Mouse (Mus musculus): Measurements from ENCODE around the gene Mfsd13b. TPM values are rescaled to one million over a fixed set of nuclear protein-coding genes. Genes with fewer than 3 reads are reported as not detected.
"Not testable (repeated sequence)": the region's sequence is repeated elsewhere in the genome, so short reads cannot be mapped to it uniquely, and the experiment has no call there.

The Mfsd13b gene
- under 1 TPM; 0.60 to 0.72 TPM for total RNA-seq (2021)
- long read RNA-seq, experiment 1, result 0 reads
- long read RNA-seq, experiment 2, partial matches to known transcripts, result 0 of 1 reads
- long read RNA-seq, experiment 2, other reads (novel, unspliced or antisense), result 1 of 1 reads

DNA sequence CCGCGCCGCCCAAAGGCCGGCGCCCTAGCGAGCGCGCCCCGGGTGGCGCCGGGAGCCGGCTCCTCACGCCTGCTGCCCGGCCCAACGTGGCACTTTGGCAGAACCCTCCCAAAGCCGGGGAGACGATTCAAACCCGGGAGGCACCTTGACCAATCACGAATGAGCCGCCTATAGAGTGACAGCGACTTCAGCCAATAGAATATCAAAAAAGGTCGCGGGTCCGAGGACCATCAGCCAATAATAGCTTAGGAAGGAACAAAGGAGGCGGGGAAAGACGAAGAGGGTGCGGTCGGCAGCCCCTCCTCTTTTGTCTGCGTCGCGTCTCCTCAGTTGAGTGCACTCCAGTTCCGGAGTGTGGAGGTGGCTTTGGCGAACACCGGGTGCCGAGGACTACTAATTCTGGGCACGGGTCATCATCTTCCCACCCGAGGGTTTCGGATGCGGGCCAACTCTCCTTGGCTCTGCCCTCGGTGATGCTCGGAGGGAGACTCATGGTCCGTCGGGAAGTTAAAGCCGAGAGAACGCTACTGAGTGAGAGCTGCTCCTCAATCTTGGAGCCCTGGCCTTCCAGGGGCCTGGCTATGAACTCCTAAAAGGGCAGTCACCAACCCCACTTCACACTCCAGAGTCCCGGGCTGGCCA is at the start of gene Mfsd13b, which contains the start of gene Cdr2:
TSS of gene Mfsd13b (plus strand) at position 310 of the 642 bp plus-strand sequence.
TSS of gene Cdr2 (minus strand) at position 113 of the 642 bp plus-strand sequence.
- DNase-seq (ENCODE audit: low spot score in 2 of 2), result peak; percentile 93 to 98

DNA sequence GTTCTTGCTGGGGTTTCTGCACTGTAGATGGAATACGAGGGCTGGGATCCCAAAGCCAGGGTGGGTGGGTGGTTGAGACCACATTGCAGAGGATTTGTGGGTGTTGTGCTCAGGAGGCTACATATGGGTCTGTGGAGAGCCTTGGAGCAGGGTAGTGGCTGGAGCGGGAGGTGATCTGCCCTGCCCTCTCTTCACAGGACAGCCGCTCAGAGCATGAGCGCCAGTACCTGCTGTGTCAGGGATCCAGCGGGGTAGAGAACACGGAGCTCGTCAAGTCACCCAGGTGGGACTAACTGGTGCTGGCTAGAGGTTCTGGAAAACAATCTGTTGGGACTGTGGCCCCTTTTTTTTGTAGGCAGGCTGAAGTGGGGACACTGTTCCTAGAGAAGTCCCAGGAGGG is 49.2 kb upstream of the Mfsd13b start:
- DNase-seq (ENCODE audit: low spot score in 2 of 2), result no peak

GRCm38 (mm10) chr7:120933680-120934195 is 48.6 kb upstream of the Mfsd13b start:
- DNase-seq (ENCODE audit: low spot score in 2 of 2), result no peak

DNA sequence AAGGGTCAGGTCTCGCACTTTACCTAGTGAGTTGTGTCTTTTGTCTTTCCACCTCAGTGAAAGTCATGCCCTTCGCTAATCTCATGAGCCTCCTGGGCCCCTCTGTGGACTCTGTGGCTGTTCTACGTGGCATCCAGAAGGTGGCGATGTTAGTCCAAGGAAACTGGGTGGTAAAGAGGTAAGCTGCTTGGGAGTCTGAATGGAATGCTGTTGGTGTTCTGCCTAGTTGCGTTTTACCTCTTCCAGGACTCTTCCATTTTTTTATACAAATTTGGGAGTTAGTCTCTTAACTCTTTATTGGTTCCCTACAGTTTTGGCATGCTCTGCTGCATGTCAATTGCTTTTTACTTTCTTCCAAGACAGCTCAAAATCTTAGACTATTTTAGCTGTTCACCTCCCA is 47.6 kb upstream of the Mfsd13b start:
- DNase-seq (ENCODE audit: low spot score in 2 of 2), result peak; percentile 34 to 60

GRCm38 (mm10) chr7:120936522-120936921 is 45.8 kb upstream of the Mfsd13b start:
- no peak for DNase-seq (ENCODE audit: low spot score in 2 of 2)

DNA sequence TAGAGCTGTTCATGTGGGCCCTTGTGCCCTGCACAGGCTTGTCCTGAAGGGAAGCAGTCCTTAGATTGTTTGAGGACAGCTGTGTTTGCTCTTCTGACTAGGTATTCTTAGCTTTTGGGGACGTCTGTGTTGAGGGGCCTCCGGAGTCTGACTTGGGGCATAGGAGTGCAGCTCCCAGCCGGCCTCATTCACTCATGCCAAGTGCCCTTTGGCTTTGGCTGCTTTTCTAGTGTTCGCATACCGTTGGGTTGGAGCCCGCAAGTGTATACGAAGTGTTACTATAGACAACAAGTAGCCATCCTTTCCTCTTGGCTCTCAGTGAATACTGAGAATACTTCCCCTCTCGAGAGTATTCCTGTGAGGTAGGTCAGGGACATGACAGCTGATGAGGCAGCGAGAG is 44.1 kb upstream of the Mfsd13b start:
- DNase-seq (ENCODE audit: low spot score in 2 of 2), result no peak

- no peak for DNase-seq (ENCODE audit: low spot score in 2 of 2)
Observed at GRCm38 (mm10) chr7:120940343-120940742, 42.0 kb upstream of the Mfsd13b start.

DNA sequence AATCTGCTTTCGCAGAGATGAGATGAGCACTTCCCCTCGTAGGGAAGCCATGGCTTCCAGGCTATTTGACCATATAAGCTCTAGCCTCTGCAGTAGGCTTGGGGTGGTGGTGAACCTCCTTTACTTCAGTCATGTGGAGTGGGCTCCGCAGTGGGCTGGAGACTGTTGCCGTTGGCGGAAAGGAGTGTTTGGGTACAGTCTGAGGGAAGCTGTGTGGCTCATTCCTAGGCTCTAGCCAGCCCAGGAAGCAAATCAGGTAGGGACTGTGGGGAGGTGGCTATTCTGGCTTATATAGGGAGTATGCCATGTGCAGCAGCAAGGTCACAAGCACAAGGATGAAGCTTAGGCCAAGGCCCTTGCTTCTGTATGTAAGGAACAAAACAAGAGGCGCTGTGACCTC is 41.1 kb upstream of the Mfsd13b start:
- DNase-seq (ENCODE audit: low spot score in 2 of 2), result no peak

- no peak for DNase-seq (ENCODE audit: low spot score in 2 of 2)
Observed at GRCm38 (mm10) chr7:120942506-120942905, 39.8 kb upstream of the Mfsd13b start.

- DNase-seq (ENCODE audit: low spot score in 2 of 2), result no peak
Observed at GRCm38 (mm10) chr7:120943936-120944509, 38.3 kb upstream of the Mfsd13b start.

DNA sequence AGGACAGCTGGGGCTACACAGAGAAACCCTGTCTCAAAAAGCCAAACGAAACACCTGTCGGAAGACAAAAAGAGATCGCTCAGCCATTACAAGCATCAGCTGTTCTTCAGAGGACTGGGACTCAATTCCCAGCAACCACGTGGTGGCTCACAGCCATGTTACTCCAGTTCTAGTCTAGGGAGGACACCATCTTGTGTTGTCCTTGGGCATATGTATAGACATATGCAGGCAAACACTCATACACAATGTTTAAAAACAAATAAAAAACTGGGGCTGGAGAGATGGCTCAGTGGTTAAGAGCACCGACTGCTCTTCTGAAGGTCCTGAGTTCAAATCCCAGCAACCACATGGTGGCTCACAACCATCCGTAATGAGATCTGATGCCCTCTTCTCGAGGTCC is 28.7 kb upstream of the Mfsd13b start:
- DNase-seq (ENCODE audit: low spot score in 2 of 2), result not testable (repeated sequence)

GRCm38 (mm10) chr7:120960116-120960515 is 22.2 kb upstream of the Mfsd13b start:
- DNase-seq (ENCODE audit: low spot score in 2 of 2), result no peak

DNA sequence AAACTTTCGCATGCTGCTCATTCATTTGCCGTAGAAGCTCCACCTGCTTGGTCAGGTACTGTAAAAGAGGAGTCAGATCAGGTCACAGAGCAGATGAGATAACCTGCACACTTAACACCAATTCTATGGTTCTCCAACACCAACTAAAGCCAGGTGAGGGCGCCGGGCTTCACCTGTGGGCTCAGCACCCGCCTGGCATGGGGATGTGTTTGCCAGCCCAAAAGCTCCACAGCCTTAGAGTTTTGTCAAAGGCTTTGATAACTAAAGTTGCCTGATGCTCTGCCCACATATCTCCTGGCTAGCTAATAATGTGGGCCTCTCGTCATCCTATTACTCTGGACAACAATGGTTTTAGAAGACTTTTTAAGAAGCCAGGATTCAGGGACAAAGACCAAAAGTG is 21.7 kb upstream of the Mfsd13b start:
- no peak for DNase-seq (ENCODE audit: low spot score in 2 of 2)

DNA sequence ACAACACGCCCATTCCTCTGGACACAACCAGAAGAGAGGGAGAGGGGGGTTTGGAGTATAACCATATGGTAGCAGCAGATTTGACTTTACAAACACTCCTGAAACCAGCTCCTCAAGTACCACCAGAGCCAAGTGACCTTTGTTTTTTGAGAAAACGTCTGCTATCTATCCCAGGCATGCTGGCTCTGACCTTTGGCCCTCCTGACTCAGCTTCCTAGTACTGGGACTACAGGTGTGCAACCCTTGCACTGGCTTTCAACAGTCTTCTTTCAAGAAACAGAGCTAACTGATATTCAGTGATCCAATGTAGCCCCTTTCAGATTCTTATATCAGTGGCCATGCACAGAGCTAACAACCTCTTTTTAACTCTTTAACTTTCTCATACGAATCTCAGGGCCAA is 20.4 kb upstream of the Mfsd13b start:
- no peak for DNase-seq (ENCODE audit: low spot score in 2 of 2)

DNA sequence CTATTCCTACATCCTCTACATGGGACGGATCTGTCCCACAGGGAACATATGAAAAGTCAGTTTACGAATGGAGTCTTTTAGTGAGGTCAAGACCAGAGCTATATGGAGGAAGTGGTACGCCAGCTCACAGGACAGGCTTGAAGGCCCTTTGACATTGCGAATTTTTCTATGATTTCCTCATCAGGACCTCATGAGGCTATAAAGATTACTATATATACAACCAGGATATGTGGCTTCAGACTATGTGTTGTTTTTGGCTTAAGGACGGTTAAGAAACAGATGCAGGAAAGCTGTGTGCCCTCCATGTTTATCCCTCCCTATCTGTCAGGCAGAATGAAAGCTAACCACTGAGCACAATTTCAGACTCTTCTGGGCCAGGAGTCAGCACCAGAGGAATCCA is 19.2 kb upstream of the Mfsd13b start:
- DNase-seq (ENCODE audit: low spot score in 2 of 2), result no peak

- DNase-seq (ENCODE audit: low spot score in 2 of 2), result no peak
Observed at GRCm38 (mm10) chr7:120969221-120969620, 13.1 kb upstream of the Mfsd13b start.

DNA sequence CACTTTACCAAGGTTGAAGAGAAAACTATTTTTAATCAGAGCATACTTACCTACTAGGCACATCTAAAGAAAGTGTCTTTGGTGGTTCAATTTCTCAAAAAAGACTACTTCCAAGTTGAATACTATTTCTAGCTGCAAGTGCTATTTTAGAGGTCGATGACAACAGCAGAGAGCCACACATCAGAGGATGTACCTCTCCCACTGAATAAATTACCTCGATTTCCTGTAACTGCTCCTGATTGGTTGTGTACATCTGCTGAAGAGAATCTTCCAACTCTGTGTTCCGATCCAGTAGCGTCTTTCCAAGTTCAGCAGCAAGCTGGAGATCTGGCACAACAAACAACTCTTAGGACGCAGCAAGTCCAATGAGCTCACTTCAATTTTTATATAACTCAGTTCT is 12.2 kb upstream of the Mfsd13b start:
- DNase-seq (ENCODE audit: low spot score in 2 of 2), result no peak

GRCm38 (mm10) chr7:120972471-120972870 is 9.8 kb upstream of the Mfsd13b start:
- DNase-seq (ENCODE audit: low spot score in 2 of 2), result not testable (repeated sequence)

DNA sequence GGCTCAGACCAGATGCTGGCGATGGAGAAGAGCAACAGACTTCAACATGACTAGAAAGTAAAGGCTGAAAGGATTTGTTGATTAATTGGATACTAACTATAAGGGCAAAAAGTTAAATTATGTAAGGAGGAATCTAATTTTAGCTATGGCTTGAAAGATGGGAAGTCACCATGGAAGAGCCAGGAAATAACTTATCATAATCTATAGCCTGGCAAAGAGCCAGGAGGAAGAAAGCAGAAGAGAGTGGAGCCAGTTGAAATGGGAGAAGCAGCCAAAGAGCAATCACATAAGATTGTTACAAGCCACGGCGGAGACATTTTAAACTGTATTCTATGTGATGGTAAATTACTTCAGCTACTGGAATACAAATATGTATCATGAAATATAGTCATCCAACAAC is 8.3 kb upstream of the Mfsd13b start:
- DNase-seq (ENCODE audit: low spot score in 2 of 2), result no peak

DNA sequence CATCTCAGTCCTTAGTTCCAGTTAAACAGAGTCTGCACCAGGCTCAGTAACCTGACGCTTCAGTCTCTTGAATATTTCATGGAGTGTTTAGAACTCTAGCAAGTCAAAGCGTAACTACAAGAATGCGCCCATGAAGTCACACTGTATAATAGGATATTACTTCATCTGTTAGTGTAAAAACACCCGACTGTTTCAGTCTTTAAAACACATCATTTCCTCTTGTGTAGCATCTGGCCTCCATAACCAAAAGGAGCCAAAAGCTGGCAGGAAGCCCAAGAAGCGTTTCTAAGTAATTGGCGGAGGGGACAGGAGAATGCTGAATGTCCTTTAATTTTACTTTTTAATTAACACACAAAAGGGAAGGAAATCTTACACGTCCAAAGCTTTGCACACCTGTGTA is 5.2 kb upstream of the Mfsd13b start:
- DNase-seq (ENCODE audit: low spot score in 2 of 2), result no peak

DNA sequence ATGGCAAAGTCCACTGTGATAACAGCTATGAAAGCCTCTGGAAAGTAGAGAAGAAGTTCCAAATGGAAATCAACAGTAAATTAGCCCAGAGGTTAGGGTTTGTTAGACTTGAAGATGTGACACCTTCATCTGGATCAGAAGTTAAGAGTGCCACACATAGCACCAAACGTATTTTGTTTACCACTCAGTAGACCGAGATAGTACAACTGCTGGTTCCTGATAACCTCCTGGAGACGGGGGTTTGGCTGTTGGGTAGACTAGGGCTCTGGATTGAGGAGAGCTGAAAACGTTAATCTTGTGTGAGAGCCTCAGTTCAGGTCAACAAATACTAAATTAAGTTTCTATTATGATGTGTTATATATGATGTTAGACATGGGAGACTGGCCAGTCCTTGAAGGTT is 2.3 kb upstream of the Mfsd13b start:
- DNase-seq (ENCODE audit: low spot score in 2 of 2), result no peak
